Mouse (Mus musculus) embryonic facial prominence, embryonic 10.5 days (tissue): ENCODE data around the gene Polr2a. TPM values are rescaled to one million over a fixed set of nuclear protein-coding genes. Genes with fewer than 3 reads are reported as not detected.

Experiments
- DNase-seq: peaks from one replicate; pipeline ENCODE4 v3.0.0-alpha.2; 2017; ENCODE audit warnings: low spot score
- H3K27ac ChIP-seq: fragments of 300-500 bp; sonication (generic); replicated peaks from 2 replicates; pipeline ENCODE4 v1.5.1; 2016; ENCODE audit warnings: mild to moderate bottlenecking
- H3K27me3 ChIP-seq: fragments of 300-500 bp; sonication (generic); replicated peaks from 2 replicates; pipeline ENCODE4 v1.6.1; 2016; ENCODE audit warnings: low read depth, mild to moderate bottlenecking; ENCODE audit not compliant: poor library complexity, severe bottlenecking
- H3K36me3 ChIP-seq: fragments of 300-500 bp; sonication (generic); replicated peaks from 2 replicates; pipeline ENCODE4 v1.6.1; 2016; ENCODE audit warnings: mild to moderate bottlenecking, moderate library complexity
- H3K4me1 ChIP-seq: fragments of 300-500 bp; sonication (generic); 2 replicates; pipeline ENCODE4 v1.6.1; 2016
- H3K4me3 ChIP-seq: fragments of 300-500 bp; sonication (generic); 2 replicates; pipeline ENCODE4 v1.5.1; 2016; ENCODE audit warnings: mild to moderate bottlenecking, moderate library complexity
- H3K9me3 ChIP-seq: fragments of 300-500 bp; sonication (generic); 2 replicates; pipeline ENCODE4 v1.6.1; 2016; ENCODE audit warnings: mild to moderate bottlenecking
- whole genome bisulfite sequencing: fragments of 180-500 bp; shearing (Covaris S2); methylation state at CpG from one replicate; pipeline ENCODE4 v1.1.7; 2016; 5-methylcytosine and 5-hydroxymethylcytosine counted together
- polyA plus RNA-seq: library from polyadenylated mRNA; unstranded; fragments of >200 nt; fragmentation: Nextera tagmentation; extraction: Ambion mirVana; gene quantifications from 2 replicates; pipeline ENCODE4 v1.2.1, GENCODE M21; 2016

Gene Polr2a
- polyA plus RNA-seq, 1 experiment from 2014 or later, result 31.3 TPM

DNA sequence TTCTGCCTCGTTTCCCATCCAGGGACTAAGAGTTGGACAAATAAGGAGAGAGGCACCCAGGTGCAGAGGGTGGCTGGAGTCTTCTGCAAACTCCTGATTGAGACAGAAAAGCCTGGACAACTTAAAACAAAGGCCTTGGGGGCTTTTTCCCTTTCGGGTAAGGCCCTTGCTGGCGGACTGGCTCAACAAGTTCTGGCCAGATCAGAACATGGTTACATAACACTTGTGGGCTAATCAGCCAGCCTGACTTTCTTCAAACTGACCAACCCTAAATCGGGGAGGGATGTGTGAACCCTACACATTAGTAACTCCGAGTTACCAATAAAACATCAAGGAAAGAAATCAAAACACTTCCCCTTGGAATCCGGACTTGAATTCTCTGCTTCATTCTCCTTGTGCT, 37.6 kb downstream of the Polr2a start:
- DNase-seq, result no peak
- WGBS, result 75% methylated on average over 6 of the region's 6 CpGs
- Histone ChIP-seq H3K4me3 (no peak overlapping the region), H3K36me3 (no peaks in the 10 kb centered on the region), H3K4me1 (peaks cover 16% of the 10 kb centered on the region), H3K27me3 (no peaks in the 10 kb centered on the region), H3K27ac (no peak overlapping the region), H3K9me3 (no peaks in the 10 kb centered on the region)

DNA sequence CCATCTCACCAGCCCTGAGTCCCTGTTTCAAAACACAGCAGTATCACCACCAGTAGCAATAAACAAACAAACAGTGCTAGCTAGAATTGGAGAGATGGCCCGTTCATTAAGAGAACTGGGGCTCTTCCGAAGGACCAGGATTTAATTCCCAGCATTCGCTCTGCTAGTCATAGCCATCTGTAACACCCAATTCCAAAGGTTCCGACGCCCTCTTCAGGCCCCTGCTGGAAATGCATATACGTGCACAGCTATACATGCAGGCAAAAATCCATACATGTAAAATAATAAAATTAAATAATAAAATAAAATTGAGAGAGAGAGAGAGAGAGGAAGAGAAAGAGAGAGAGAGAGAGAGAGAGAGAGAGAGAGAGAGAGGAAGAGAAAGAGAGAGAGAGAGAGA, 39.0 kb downstream of the Polr2a start:
- Histone ChIP-seq H3K4me3 (no peak overlapping the region), H3K27me3 (no peaks in the 10 kb centered on the region), H3K36me3 (no peaks in the 10 kb centered on the region), H3K27ac (no peak overlapping the region), H3K4me1 (peaks cover 31% of the 10 kb centered on the region), H3K9me3 (no peaks in the 10 kb centered on the region)
- WGBS, result 72% methylated on average over 6 of the region's 6 CpGs
- DNase-seq, result no peak

DNA sequence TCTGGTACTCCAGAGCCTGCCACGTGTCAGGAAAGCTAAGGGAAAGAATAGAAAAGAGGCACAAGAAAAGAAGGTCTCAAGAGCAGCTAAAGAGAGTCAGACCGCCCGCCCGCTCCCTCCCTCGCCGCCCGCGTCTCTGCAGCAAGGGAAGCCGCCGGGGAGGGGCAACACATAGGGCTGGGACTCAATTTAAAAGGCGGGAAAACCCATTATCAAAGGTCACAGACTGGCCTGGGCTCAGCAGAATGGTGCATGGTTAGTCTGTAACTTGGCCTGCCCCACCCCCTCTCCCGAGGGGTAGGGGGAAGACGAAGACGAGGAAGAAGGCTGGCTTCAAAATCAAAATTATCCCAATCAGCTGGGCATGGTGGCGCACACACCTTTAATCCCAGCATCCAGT, 39.8 kb downstream of the Polr2a start:
- Histone ChIP-seq H3K27ac (peak overlapping the region; percentile 75), H3K36me3 (no peaks in the 10 kb centered on the region), H3K4me1 (peaks cover 34% of the 10 kb centered on the region), H3K27me3 (no peaks in the 10 kb centered on the region), H3K9me3 (no peaks in the 10 kb centered on the region), H3K4me3 (no peak overlapping the region)
- DNase-seq, result peak; percentile 53
- 27% methylated on average over 15 of the region's 15 CpGs for WGBS

DNA sequence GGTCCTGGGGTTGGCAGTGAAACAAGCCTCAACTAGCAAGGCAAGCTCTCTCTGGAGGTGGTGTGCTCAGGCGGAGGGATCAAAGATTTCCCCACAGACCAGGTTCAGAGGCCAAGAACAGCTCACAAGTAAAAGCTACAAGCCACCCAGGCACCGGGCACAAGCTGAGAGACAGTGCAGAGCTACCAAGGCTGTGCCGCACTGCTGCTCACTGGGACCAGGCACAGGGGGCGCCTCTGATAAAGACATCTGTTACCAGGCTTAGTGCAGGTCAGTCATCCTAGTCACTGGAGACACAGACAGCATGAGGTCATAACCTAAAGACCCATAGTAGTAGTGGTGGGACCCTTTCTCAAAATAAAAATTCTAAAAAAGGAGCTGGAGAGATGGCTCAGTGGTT, 41.5 kb downstream of the Polr2a start:
- DNase-seq, result no peak
- peaks cover 41% of the 10 kb centered on the region for H3K4me1 ChIP-seq
- H3K4me3 ChIP-seq, result no peak overlapping the region
- no peaks in the 10 kb centered on the region for H3K9me3 ChIP-seq
- H3K36me3 ChIP-seq, result no peaks in the 10 kb centered on the region
- H3K27ac ChIP-seq, result peak overlapping the region; percentile 52
- 71% methylated on average over 4 of the region's 4 CpGs for WGBS
- H3K27me3 ChIP-seq, result no peaks in the 10 kb centered on the region

DNA sequence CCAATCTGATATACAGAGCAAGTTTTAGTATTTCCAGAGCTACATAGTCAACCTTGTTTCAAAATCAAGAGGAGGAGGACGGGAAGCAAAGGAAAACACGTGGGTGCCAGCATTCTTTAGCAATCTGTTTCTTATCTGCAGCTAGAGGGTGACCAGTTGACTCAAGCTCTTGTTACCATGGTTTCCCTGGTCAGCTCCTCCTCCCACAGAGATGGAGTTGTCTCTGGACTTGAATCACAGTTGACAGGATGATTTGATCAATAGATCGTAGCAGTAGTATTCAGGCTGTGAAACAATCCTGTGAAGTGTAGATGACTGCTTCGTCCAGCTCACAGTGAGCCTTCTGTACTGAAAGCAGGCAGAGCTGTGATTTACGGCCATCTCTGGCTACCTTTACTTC, 42.5 kb downstream of the Polr2a start:
- Histone ChIP-seq H3K27me3 (no peaks in the 10 kb centered on the region), H3K36me3 (no peaks in the 10 kb centered on the region), H3K4me1 (peaks cover 41% of the 10 kb centered on the region), H3K27ac (peak overlapping the region; percentile 75), H3K4me3 (no peak overlapping the region), H3K9me3 (no peaks in the 10 kb centered on the region)
- WGBS, result 32% methylated on average over 5 of the region's 5 CpGs
- DNase-seq, result peak; percentile 68

DNA sequence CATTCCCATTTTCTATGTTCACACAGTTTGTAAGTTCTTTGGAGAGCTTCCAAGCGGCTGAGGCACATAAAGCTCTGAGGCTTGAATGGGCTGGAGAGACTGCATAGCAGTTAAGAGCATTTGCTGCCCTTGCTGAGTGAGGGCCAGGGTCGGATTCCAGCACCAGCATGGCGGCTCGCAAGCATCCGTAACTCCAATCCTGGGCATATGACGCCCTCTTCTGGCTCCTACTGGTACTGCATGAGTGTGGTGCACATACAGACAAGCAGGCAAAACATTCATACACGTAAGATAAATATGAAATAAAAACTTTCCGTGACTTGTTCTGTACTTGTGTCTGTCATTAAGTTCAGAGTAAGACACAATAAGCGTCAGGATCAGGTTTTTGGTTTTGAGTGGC, 43.0 kb downstream of the Polr2a start:
- H3K9me3 ChIP-seq, result no peaks in the 10 kb centered on the region
- peak overlapping the region; percentile 75 for H3K27ac ChIP-seq

DNA sequence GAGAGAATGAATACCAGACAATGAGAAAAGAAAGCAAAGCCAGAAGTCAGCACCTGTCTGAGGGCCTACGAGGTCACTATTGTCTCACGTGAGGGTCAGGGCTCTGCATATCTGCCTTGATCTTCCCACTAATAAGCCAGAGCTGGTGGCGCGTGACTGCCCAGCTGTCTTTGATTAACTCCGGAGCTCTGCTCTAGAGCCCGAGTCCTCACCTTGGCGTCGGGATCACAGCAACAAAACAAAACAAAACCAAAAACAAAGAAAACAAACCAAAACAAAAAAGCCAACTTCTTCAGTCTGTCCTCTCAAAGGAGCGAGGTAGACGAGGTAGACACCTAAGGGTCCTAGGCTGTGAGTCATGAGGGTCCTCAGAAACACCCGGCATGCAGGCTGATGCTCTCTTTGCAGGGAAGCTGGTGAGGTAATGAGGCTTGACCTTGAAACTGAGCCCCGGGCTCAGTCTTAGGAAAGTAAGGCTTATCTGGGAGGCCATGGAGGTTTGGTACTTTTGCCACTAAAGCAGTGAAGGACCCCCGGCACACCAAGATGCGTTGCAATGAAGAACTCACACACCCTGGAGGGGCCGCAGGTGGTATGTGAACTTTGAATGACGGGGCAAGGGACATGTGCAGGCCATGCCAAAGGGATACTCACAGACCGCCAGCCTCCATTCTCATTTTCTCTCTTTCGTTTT, 43.7 kb downstream of the Polr2a start:
- H3K27ac ChIP-seq, result peak overlapping the region; percentile 75
- H3K4me3 ChIP-seq, result peak overlapping the region; percentile 27
- H3K36me3 ChIP-seq, result no peaks in the 10 kb centered on the region
- H3K9me3 ChIP-seq, result no peaks in the 10 kb centered on the region
- peaks cover 45% of the 10 kb centered on the region for H3K4me1 ChIP-seq
- DNase-seq, result peak; percentile 81
- no peaks in the 10 kb centered on the region for H3K27me3 ChIP-seq
- WGBS, result 50% methylated on average over 18 of the region's 18 CpGs

More for the DNA sequence above, 43.0 kb downstream of the Polr2a start:
- Histone ChIP-seq H3K36me3 (no peaks in the 10 kb centered on the region), H3K4me1 (peaks cover 41% of the 10 kb centered on the region), H3K27me3 (no peaks in the 10 kb centered on the region), H3K4me3 (0 out of 2 replicates have a peak overlapping the region, but pooled peaks have one; percentile 27)
- peak; percentile 56 for DNase-seq
- 54% methylated on average over 9 of the region's 9 CpGs for WGBS

DNA sequence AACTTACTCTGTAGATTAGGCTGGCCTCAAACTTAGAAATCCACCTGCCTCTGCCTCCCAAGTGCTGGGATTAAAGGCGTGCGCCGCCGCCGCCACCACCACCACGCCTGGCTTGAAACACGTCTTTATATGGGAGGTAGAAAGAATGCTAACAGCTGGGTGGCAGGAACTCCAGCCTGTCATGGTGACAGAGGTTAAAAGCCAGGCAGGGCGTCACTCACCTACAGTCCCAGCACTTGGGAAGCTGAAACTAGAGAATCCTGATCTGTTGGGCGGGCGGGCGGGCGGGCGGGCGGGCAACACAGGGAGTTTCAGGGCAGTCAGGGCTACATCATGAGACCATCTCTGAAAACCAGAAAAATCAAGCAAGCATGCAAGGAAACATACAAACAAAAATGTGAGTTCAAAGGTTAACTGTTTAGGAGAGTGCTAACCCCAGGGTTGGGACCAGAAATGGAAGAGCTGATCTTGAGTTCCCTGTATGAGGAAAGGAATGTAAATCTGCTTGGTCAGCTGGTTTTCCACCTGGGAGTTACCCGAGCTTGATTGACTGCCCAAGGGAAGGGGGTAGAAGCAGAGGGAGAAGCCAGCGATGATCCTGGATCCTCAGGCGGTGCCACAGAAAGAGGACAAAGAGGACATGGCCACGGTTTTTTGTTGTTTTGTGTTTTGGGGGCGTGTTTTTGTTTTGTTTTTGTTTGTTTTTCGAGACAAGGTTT, 45.3 kb downstream of the Polr2a start:
- Histone ChIP-seq H3K9me3 (no peaks in the 10 kb centered on the region), H3K36me3 (no peaks in the 10 kb centered on the region), H3K4me1 (peaks cover 54% of the 10 kb centered on the region), H3K4me3 (no peak overlapping the region), H3K27ac (peak overlapping the region; percentile 0; the same call in 1 of the 2 replicates), H3K27me3 (no peaks in the 10 kb centered on the region)
- DNase-seq, result peak; percentile 34
- 71% methylated on average over 20 of the region's 20 CpGs for whole genome bisulfite sequencing

DNA sequence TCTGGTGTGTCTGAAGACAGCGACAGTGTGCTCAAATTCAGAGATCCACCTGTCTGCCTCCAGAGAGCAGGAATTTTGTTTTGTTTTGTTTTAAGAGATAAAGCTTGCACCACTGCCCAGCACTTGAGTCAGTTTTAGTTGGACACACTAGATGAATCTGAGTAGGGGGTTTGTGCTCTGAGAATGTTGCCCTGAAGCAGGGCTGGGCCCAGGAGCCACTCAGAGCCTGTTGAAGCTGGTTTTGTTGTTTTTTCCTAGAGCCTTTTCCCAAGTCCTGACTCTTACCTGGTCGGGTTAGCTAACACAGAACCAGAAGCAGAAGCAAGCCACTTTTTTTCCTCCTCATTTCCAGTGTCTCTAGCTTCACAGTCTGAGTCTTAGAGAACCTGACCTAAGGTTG, 47.4 kb downstream of the Polr2a start:
- peaks cover 53% of the 10 kb centered on the region for H3K4me1 ChIP-seq
- WGBS, result 83% methylated on average over 2 of the region's 2 CpGs
- DNase-seq, result no peak
- H3K9me3 ChIP-seq, result no peaks in the 10 kb centered on the region
- no peaks in the 10 kb centered on the region for H3K36me3 ChIP-seq
- H3K27ac ChIP-seq, result no peak overlapping the region
- H3K4me3 ChIP-seq, result no peak overlapping the region
- H3K27me3 ChIP-seq, result no peaks in the 10 kb centered on the region

DNA sequence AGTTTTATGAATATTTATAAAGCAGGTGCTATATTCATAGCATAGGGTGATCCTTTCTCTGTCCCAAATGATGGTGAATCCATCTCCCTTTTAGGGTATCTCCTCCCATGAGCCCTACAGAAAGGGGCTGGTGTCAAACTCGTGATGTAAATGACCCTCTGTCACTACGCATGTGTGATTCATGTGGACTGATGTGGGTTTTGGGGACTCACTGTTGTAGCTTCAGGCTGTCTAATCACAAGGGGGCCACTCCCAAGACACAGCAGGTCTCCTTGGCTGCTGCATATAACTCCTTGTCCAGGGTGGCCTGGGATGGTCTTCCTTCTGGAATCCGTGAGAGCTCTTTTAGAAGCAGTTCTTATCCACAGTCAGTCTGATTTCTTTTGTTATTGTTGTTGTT, 48.0 kb downstream of the Polr2a start:
- WGBS, result 78% methylated on average over 3 of the region's 3 CpGs
- Histone ChIP-seq H3K4me3 (no peak overlapping the region), H3K36me3 (no peaks in the 10 kb centered on the region), H3K4me1 (peaks cover 47% of the 10 kb centered on the region), H3K27ac (no peak overlapping the region), H3K27me3 (no peaks in the 10 kb centered on the region), H3K9me3 (no peaks in the 10 kb centered on the region)
- DNase-seq, result no peak

DNA sequence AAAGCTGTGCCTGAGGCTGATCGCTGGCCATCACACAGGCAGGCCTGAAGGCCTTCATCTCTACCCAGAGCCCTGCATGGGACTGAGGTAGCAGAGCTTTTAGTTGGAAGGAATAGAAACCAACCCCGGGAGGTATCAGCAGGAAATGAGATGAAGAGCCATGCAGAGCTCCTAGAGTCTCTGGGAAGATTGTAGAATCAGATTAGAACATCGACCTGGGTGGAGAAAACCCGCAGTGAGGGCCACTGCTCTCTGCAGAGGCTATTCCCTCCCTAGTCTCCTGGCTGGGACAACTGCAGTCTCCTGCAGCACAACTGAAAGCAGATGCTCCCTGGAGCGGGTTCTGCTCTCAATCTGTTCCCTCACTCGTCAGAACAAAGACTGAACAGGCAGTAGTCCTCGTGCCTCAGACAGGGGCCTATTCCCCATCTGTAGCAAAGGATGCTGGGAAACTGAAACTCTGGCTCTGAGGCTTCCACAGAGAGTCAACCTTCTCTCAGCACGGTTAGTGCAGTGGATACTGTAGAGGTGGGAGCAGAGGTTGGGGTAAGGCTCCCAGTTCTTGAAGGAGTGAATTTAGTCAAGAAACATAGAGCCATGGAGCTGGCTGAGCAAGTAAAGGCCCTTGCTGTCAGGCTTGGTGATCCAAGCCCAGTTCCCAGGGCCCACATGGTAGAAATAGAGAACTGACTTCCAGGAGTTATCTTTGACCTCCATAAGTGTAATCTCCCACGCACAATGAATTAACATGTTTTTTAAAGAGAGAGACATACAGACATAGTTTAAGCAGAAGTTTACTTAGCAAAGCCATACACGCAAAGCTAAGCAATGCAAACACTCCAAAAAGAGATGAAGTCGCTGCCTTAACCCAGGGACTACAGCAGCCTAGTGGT, 48.6 kb downstream of the Polr2a start:
- H3K27me3 ChIP-seq, result no peaks in the 10 kb centered on the region
- H3K27ac ChIP-seq, result peak overlapping the region; percentile 71
- H3K4me1 ChIP-seq, result peaks cover 43% of the 10 kb centered on the region
- 0 out of 2 replicates have a peak overlapping the region, but pooled peaks have one; percentile 0 for H3K4me3 ChIP-seq
- no peaks in the 10 kb centered on the region for H3K36me3 ChIP-seq
- no peak for DNase-seq
- 50% methylated on average over 11 of the region's 11 CpGs for WGBS
- H3K9me3 ChIP-seq, result no peaks in the 10 kb centered on the region

DNA sequence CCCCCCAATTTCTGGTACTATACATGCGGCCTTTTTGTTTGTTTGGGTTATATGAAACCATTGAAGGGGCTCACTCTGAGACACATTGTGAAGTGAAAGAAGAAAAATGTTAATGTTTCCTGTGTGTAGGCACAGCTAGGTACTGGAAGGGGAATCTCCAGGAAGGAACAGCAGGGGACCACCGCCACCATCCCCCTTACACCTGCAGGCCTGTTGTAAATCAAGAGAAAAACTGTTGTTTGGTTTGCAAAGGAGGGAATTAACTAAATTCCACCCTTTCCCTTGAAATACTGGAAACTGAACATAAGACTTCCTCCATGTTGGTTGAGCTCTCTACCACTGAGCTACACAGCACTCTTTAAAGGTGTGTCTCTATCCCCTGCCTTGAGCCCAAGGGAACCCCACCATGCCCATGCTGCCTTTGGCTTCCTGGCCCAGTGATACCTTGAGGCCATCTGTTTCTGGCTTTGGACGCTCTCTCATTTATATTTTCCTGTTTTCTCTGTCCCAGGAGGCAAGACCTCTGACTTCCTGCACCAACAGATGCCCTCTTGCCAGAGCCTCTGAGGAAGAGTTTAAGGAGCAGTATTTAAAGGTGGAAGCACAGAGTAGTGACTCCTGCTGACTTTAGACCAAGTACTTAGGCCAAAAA, 49.7 kb downstream of the Polr2a start:
- Histone ChIP-seq H3K4me3 (no peak overlapping the region), H3K36me3 (no peaks in the 10 kb centered on the region), H3K4me1 (peaks cover 46% of the 10 kb centered on the region), H3K9me3 (no peaks in the 10 kb centered on the region), H3K27me3 (no peaks in the 10 kb centered on the region), H3K27ac (peak overlapping the region; percentile 71; the same call in 1 of the 2 replicates)
- WGBS, result 58% methylated on average over 3 of the region's 3 CpGs
- no peak for DNase-seq
